9 mouse cellular contexts compared by ENCODE assay signal in the genomic region with DNA sequence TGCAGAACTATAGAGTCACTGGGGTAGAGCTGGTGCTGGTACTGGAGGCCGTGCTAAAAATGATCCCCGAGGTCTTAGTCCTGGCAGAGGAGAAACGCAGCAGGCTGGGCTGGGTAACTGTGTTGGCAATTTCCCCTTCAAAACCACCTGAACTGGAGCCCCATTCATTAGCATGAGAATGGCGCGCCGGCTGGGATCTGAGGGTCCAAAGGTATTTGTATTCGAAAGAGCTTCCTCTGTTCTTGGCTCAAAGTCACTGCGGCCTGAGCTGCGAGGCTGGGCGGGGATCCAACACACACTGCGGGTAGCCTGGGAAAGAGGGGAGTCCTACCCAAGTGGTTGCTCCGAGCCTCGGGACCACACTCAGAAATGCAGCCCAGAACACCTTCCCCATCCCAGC. TPM values are rescaled to one million over a fixed set of nuclear protein-coding genes. Genes with fewer than 3 reads are reported as not detected.
DNase-seq lines count a peak whose midpoint lies in the region; ATAC-seq and TF ChIP-seq lines count a peak whose summit lies in the region.
"Had no signal": no experiment of that assay in that cellular context is flagged by ENCODE, and none has a peak within 500 bp of the region (broad histone marks: within the 10 kb centered on the region; RNA-seq: fewer than 3 reads in every experiment).

No protein-coding gene starts in this region.

- no peaks in the 10 kb centered on the region for H3K36me3 ChIP-seq in forebrain, embryonic 14.5 days (ENCODE audit: control insufficient read depth, insufficient read depth, low read length)
- H3K36me3 ChIP-seq: heart, embryonic 15.5 days had no signal

- H3K4me1 ChIP-seq in lung, adult 2 months (ENCODE audit: control insufficient read depth, insufficient read depth, low read length) = no peaks in the 10 kb centered on the region
- H3K4me1 ChIP-seq in forebrain, embryonic 14.5 days (ENCODE audit: control insufficient read depth, insufficient read depth, low read length) = peaks cover 31% of the 10 kb centered on the region

- H3K27me3 ChIP-seq in forebrain, embryonic 14.5 days (replicated peaks; ENCODE audit: control insufficient read depth, insufficient read depth, low read length) = no peaks in the 10 kb centered on the region
- H3K27me3 ChIP-seq: heart, embryonic 15.5 days had no signal

- H3K4me2 ChIP-seq in forebrain, embryonic 14.5 days (ENCODE audit: low read length) = peak overlapping the region; percentile 1; the same call in 1 of the 2 replicates
- H3K4me2 ChIP-seq: heart, embryonic 15.5 days had no signal

- H3K9me3 ChIP-seq in forebrain, embryonic 14.5 days (replicated peaks; ENCODE audit: control insufficient read depth, low read length) = no peaks in the 10 kb centered on the region
- H3K9me3 ChIP-seq: heart, embryonic 15.5 days had no signal

- TF ChIP-seq POLR2A in lung, adult 2 months (IDR thresholded peaks at IDR 0.05; ENCODE audit: borderline replicate concordance, extremely low read depth, low read depth, low read length) = no peak

- 24% methylated on average over 13 of the region's 13 CpGs for WGBS in lung, adult 2 months
- WGBS in forebrain, embryonic 14.5 days = under 1% methylated on average over 13 of the region's 13 CpGs

- H3K4me3 ChIP-seq in lung, adult 2 months (replicated peaks; ENCODE audit: extremely low read depth, low read depth, low read length) = no peak overlapping the region
- no peak overlapping the region for H3K4me3 ChIP-seq in forebrain, embryonic 14.5 days (ENCODE audit: low read depth, low read length)
- H3K4me3 ChIP-seq: heart, embryonic 15.5 days had no signal

- H3K27ac ChIP-seq in forebrain, embryonic 14.5 days (ENCODE audit: low read depth, low read length) = peak overlapping the region; percentile 58; the same call in 1 of the 2 replicates
- H3K27ac ChIP-seq: heart, embryonic 15.5 days had no signal

- DNase-seq in lung, postnatal 4 days = peak; percentile 17 to 42
- DNase-seq in lung, adult 2 months = no peak
- peak; percentile 90 for DNase-seq in forebrain, embryonic 14.5 days (ENCODE audit: low spot score)
- peak; percentile 24 to 71 for DNase-seq in kidney, postnatal 36 days
- DNase-seq in right cerebral cortex, postnatal 10 days (ENCODE audit: low spot score in 2 of 2) = peak; percentile 89 to 90
- DNase-seq in thymus, postnatal 25 days = no peak
- DNase-seq in adrenal gland, postnatal 10 days = no peak
- no peak for DNase-seq in thymus, adult 18-20 months

- no peak for TF ChIP-seq CTCF in lung, adult 2 months (IDR thresholded peaks at IDR 0.05; ENCODE audit: insufficient read depth, low read length)

- H3K9ac ChIP-seq in forebrain, embryonic 14.5 days (ENCODE audit: low read length) = no peak overlapping the region
- H3K9ac ChIP-seq: heart, embryonic 15.5 days had no signal

- peak; percentile 40 for ATAC-seq in forebrain, embryonic 14.5 days

RNA-seq across cellular contexts. Expression of gene Insyn1, which starts 32.6 kb away (rescaled TPM):
- 10.3 and 11.4 TPM in 2 replicates for polyA plus RNA-seq in lung, adult 2 months (2012; rRNA removed)
- polyA plus RNA-seq in forebrain, embryonic 14.5 days (2014; fragmentation: Nextera tagmentation; extraction: Ambion mirVana) = 8.0 and 8.1 TPM in 2 replicates
- total RNA-seq in adrenal gland, postnatal 10 days (2021) = 10 to 100 TPM in 1 of 2 experiments, 1 to 10 TPM in 1; 9.6 to 10.7 TPM

Comparison
In these comparisons a context has a peak if more than half of its experiments do, and no peak if none do; other contexts are left out.
1. DNase-seq: peak in lung, postnatal 4 days (2 of 2), forebrain, embryonic 14.5 days (single experiment), kidney, postnatal 36 days (2 of 2) and right cerebral cortex, postnatal 10 days (2 of 2); none in lung, adult 2 months (single experiment), thymus, postnatal 25 days (single experiment), adrenal gland, postnatal 10 days (single experiment) and thymus, adult 18-20 months (0 of 2).